In genomic region chr10:116893753-116894152, GRCm38 (mm10) we compare ENCODE assay signal across 9 mouse cellular contexts. TPM values are rescaled to one million over a fixed set of nuclear protein-coding genes. Genes with fewer than 3 reads are reported as not detected.
DNase-seq lines count a peak whose midpoint lies in the region; ATAC-seq and TF ChIP-seq lines count a peak whose summit lies in the region.
"Had no signal": no experiment of that assay in that cellular context is flagged by ENCODE, and none has a peak within 500 bp of the region (broad histone marks: within the 10 kb centered on the region; RNA-seq: fewer than 3 reads in every experiment).

No protein-coding gene starts in this region.

- H3K9ac ChIP-seq in forebrain, embryonic 15.5 days (replicated peaks): no peak overlapping the region
- H3K9ac ChIP-seq in forebrain, embryonic 16.5 days (replicated peaks; ENCODE audit: low read depth, low read length): no peak overlapping the region
- no peak overlapping the region for H3K9ac ChIP-seq in lung, embryonic 14.5 days
- H3K9ac ChIP-seq: lung, embryonic 15.5 days had no signal

- no peaks in the 10 kb centered on the region for H3K36me3 ChIP-seq in forebrain, embryonic 15.5 days
- no peaks in the 10 kb centered on the region for H3K36me3 ChIP-seq in forebrain, embryonic 16.5 days (ENCODE audit: control insufficient read depth, insufficient read depth)
- H3K36me3 ChIP-seq in lung, embryonic 14.5 days (ENCODE audit: insufficient read depth): no peaks in the 10 kb centered on the region
- H3K36me3 ChIP-seq: lung, embryonic 15.5 days had no signal

- peak; percentile 67 for TF ChIP-seq CTCF in lung, embryonic 14.5 days (IDR thresholded peaks at IDR 0.05; ENCODE audit: low read depth)

- no peaks in the 10 kb centered on the region for H3K27me3 ChIP-seq in forebrain, embryonic 15.5 days
- no peaks in the 10 kb centered on the region for H3K27me3 ChIP-seq in forebrain, embryonic 16.5 days (replicated peaks; ENCODE audit: control insufficient read depth, insufficient read depth, low read length)
- no peaks in the 10 kb centered on the region for H3K27me3 ChIP-seq in lung, embryonic 14.5 days (ENCODE audit: insufficient read depth, low read length)
- H3K27me3 ChIP-seq: lung, embryonic 15.5 days had no signal

- 22% methylated on average over 3 of the region's 3 CpGs for WGBS in forebrain, embryonic 15.5 days
- 21% methylated on average over 3 of the region's 3 CpGs for WGBS in forebrain, embryonic 16.5 days
- WGBS in lung, embryonic 14.5 days: 14% methylated on average over 3 of the region's 3 CpGs

- H3K4me2 ChIP-seq in forebrain, embryonic 15.5 days (replicated peaks): no peak overlapping the region
- no peak overlapping the region for H3K4me2 ChIP-seq in forebrain, embryonic 16.5 days (ENCODE audit: low read length)
- H3K4me2 ChIP-seq in lung, embryonic 14.5 days: no peak overlapping the region
- H3K4me2 ChIP-seq: lung, embryonic 15.5 days had no signal

- peak; percentile 18 for DNase-seq in ovary, postnatal 14 days (ENCODE audit: low spot score)
- no peak for DNase-seq in ovary, postnatal 36 days (ENCODE audit: low spot score)
- peak; percentile 63 to 78 for DNase-seq in cerebellum, adult 18-20 months
- peak; percentile 11 to 25 for DNase-seq in heart, postnatal 36 days
- DNase-seq in lung, embryonic 14.5 days: peak; percentile 61
- peak; percentile 33 for DNase-seq in thymus, postnatal 4 days

- no peak overlapping the region for H3K4me3 ChIP-seq in forebrain, embryonic 15.5 days
- H3K4me3 ChIP-seq in forebrain, embryonic 16.5 days (replicated peaks; ENCODE audit: low read length): no peak overlapping the region
- H3K4me3 ChIP-seq in lung, embryonic 14.5 days (ENCODE audit: low read depth, low read length): no peak overlapping the region
- H3K4me3 ChIP-seq: lung, embryonic 15.5 days had no signal

- intact Hi-C loops in heart, postnatal 36 days (cut with DNase I): loop anchor here (1.0 to 5.0 kb wide), 2 partner anchors 44 to 561 kb away; no protein-coding TSS in a partner anchor

- no peaks in the 10 kb centered on the region for H3K4me1 ChIP-seq in forebrain, embryonic 15.5 days
- no peaks in the 10 kb centered on the region for H3K4me1 ChIP-seq in forebrain, embryonic 16.5 days (replicated peaks; ENCODE audit: control insufficient read depth, insufficient read depth, low read length)
- no peaks in the 10 kb centered on the region for H3K4me1 ChIP-seq in lung, embryonic 14.5 days (ENCODE audit: insufficient read depth)
- H3K4me1 ChIP-seq: lung, embryonic 15.5 days had no signal

- H3K27ac ChIP-seq in forebrain, embryonic 15.5 days (replicated peaks): no peak overlapping the region
- no peak overlapping the region for H3K27ac ChIP-seq in forebrain, embryonic 16.5 days (ENCODE audit: low read length)
- no peak overlapping the region for H3K27ac ChIP-seq in lung, embryonic 14.5 days (ENCODE audit: low read depth)
- H3K27ac ChIP-seq: lung, embryonic 15.5 days had no signal

- no peaks in the 10 kb centered on the region for H3K9me3 ChIP-seq in forebrain, embryonic 15.5 days
- no peaks in the 10 kb centered on the region for H3K9me3 ChIP-seq in forebrain, embryonic 16.5 days (ENCODE audit: control insufficient read depth, low read length)
- no peaks in the 10 kb centered on the region for H3K9me3 ChIP-seq in lung, embryonic 14.5 days (ENCODE audit: low read depth, low read length)
- H3K9me3 ChIP-seq: lung, embryonic 15.5 days had no signal

- 0 out of 2 replicates have a peak, but pooled peaks have one; percentile 23 for ATAC-seq in forebrain, embryonic 15.5 days (replicated peaks)
- ATAC-seq in forebrain, embryonic 16.5 days: no peak
- ATAC-seq in lung, embryonic 14.5 days (ENCODE audit: insufficient read depth): no peak

RNA-seq across cellular contexts. Expression of gene Myrfl, which starts 3.0 kb away (rescaled TPM):
- polyA plus RNA-seq in forebrain, embryonic 15.5 days (2015; fragmentation: Nextera tagmentation; extraction: Ambion mirVana): 0.05 and 0.08 TPM in 2 replicates
- 0.09 and 0.12 TPM in 2 replicates for polyA plus RNA-seq in forebrain, embryonic 16.5 days (2015; fragmentation: Nextera tagmentation; extraction: Ambion mirVana)
- 1 to 10 TPM; 1.3 to 1.5 TPM for total RNA-seq in heart, postnatal 36 days (2021)
- 0.09 TPM in 1 of 2 replicates, not detected in the other for polyA plus RNA-seq in lung, embryonic 14.5 days (2014; fragmentation: Nextera tagmentation; extraction: Ambion mirVana)

RNA-seq across cellular contexts. Expression of gene Rab3ip, which starts 56.8 kb away (rescaled TPM):
- 48.6 and 50.4 TPM in 2 replicates for polyA plus RNA-seq in forebrain, embryonic 15.5 days (2015; fragmentation: Nextera tagmentation; extraction: Ambion mirVana)
- polyA plus RNA-seq in forebrain, embryonic 16.5 days (2015; fragmentation: Nextera tagmentation; extraction: Ambion mirVana): 48.2 and 51.3 TPM in 2 replicates
- total RNA-seq in heart, postnatal 36 days (2021): 10 to 100 TPM; 85.3 to 89.2 TPM
- 30.1 TPM in 2 replicates for polyA plus RNA-seq in lung, embryonic 14.5 days (2014; fragmentation: Nextera tagmentation; extraction: Ambion mirVana)
